Mouse (Mus musculus): Measurements from ENCODE around the gene Phldb2. TPM values are rescaled to one million over a fixed set of nuclear protein-coding genes. Genes with fewer than 3 reads are reported as not detected.

The Phldb2 gene
- polyA plus RNA-seq, 1 experiment from 2014 or later, result 31.8 TPM

DNA sequence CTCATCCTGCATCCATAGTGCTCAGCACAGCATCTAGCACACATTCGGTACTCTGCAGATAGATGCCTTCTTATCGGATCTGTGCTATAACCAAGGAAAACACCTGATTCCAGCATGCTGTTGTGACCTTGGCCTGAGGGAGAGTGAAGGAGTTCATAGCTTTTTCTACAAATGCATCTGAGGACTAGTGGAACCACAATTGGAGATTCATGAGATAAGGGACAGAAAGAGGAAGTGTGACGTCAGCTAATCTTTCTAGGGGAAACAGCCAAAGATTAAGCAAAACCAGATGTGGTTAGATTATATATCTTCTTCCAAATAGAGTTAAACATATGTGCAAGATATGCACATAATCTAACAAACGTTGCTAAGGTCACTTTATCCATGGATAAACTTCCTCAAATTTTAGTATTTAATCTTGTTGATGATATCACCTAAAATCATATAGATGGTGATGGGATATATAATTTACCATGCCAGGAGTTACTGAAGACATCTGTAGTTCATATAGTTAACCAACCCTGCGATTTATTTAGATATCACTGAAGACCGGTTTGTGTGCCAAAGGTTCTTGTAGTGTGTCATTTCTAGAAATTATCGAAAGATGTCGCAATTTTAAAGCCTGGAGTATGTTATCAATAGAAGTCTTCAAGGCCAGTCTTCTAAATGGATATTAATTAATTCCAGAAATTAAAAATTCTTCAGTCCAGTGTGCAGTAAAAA lies 11.1 kb downstream of the Phldb2 start:
- WGBS, result 71% methylated on average over 8 of the region's 8 CpGs
- Histone ChIP-seq H3K4me2 (replicated peaks) (no peak overlapping the region), H3K9ac (no peak overlapping the region), H3K27me3 (replicated peaks) (no peaks in the 10 kb centered on the region), H3K9me3 (no peaks in the 10 kb centered on the region), H3K27ac (no peak overlapping the region), H3K36me3 (no peaks in the 10 kb centered on the region), H3K4me1 (replicated peaks) (no peaks in the 10 kb centered on the region; the same call in 1 of the 2 replicates), H3K4me3 (replicated peaks) (no peak overlapping the region)
- no peak for ATAC-seq

DNA sequence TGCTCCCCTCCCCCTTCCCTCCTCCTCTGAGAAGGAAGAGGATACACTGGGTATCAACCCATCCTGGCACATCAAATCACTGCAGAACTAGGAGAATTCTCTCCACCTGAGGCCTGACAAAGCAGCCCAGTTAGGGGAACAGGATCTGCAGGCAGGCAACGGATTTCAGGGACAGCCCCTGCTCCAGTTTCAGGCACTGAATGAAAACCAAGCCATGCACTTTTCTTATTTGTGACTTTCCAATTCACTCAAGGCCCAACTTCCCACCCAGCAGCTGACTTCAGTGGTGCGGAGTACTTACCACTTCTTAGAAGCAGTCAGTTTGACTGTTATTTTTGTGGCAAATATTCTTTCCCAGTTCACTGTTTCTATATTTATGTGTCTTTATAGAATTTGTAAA lies 12.7 kb downstream of the Phldb2 start:
- Histone ChIP-seq H3K9me3 (no peaks in the 10 kb centered on the region), H3K4me2 (replicated peaks) (no peak overlapping the region), H3K9ac (no peak overlapping the region), H3K27me3 (replicated peaks) (no peaks in the 10 kb centered on the region), H3K36me3 (no peaks in the 10 kb centered on the region), H3K4me1 (replicated peaks) (no peaks in the 10 kb centered on the region; the same call in 1 of the 2 replicates), H3K27ac (no peak overlapping the region), H3K4me3 (replicated peaks) (no peak overlapping the region)
- WGBS, result 89% methylated on average over 2 of the region's 2 CpGs
- no peak for ATAC-seq

DNA sequence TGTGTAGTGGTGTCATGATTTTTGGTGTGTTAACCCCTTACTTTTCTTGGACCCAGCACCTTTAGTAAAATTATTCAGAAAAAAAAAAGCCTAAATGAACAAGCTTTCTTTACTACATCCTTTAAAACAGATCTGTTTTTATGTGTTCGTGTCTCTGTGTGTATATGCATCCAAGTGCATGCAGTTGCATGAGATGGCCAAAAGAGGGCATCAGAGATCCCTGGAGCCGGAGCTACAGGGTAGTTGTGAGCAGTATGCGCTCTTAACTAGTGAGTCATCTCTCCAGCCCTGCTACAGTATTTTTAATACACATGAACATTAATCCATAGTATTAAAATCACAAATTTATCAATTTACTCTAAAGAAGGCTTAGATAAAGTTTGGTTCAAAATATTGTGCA lies 14.0 kb downstream of the Phldb2 start:
- H3K4me1 ChIP-seq (replicated peaks), result 0 out of 2 replicates have a peak, but pooled peaks cover 3% of the 10 kb centered on the region
- ATAC-seq, result no peak
- no peak overlapping the region for H3K4me3 ChIP-seq (replicated peaks)
- no peaks in the 10 kb centered on the region for H3K27me3 ChIP-seq (replicated peaks)
- H3K4me2 ChIP-seq (replicated peaks), result no peak overlapping the region
- H3K36me3 ChIP-seq, result no peaks in the 10 kb centered on the region
- no peak overlapping the region for H3K27ac ChIP-seq
- H3K9ac ChIP-seq, result no peak overlapping the region
- WGBS, result 95% methylated on average over 3 of the region's 3 CpGs
- no peaks in the 10 kb centered on the region for H3K9me3 ChIP-seq

DNA sequence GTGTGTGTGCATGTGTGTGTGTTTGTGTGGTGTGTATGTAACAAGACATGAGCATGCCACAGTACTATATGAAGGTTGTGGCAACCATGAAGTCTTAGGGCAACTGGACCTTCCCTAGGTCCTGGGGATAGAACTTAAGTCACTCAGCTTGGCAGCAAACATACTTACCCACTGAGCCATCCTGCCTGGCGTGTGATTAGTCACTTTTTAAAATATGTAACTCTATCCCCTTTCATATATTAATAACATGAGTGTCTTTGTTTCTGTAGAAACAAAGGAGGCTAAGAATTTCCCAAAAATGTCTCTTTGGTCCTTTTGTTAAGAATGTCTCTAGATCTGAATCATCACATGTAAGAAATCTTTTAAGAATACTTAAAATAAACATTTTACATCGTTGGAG lies 16.0 kb downstream of the Phldb2 start:
- no peak overlapping the region for H3K27ac ChIP-seq
- 52% methylated on average over 2 of the region's 2 CpGs for WGBS
- H3K27me3 ChIP-seq (replicated peaks), result no peaks in the 10 kb centered on the region
- no peaks in the 10 kb centered on the region for H3K36me3 ChIP-seq
- no peak for ATAC-seq
- no peak overlapping the region for H3K4me2 ChIP-seq (replicated peaks)
- H3K4me3 ChIP-seq (replicated peaks), result no peak overlapping the region
- H3K9me3 ChIP-seq, result no peaks in the 10 kb centered on the region
- 0 out of 2 replicates have a peak, but pooled peaks cover 3% of the 10 kb centered on the region for H3K4me1 ChIP-seq (replicated peaks)
- no peak overlapping the region for H3K9ac ChIP-seq

- ATAC-seq, result peak; percentile 39; the same call in 1 of the 2 replicates
- 45% methylated on average over 2 of the region's 2 CpGs for WGBS
- Histone ChIP-seq H3K4me2 (replicated peaks) (no peak overlapping the region), H3K9ac (no peak overlapping the region), H3K4me1 (replicated peaks) (0 out of 2 replicates have a peak, but pooled peaks cover 3% of the 10 kb centered on the region), H3K9me3 (no peaks in the 10 kb centered on the region), H3K27me3 (replicated peaks) (no peaks in the 10 kb centered on the region), H3K27ac (no peak overlapping the region), H3K4me3 (replicated peaks) (no peak overlapping the region), H3K36me3 (no peaks in the 10 kb centered on the region)
Observed at GRCm38 (mm10) chr16:45936521-45936920, 16.9 kb downstream of the Phldb2 start.

DNA sequence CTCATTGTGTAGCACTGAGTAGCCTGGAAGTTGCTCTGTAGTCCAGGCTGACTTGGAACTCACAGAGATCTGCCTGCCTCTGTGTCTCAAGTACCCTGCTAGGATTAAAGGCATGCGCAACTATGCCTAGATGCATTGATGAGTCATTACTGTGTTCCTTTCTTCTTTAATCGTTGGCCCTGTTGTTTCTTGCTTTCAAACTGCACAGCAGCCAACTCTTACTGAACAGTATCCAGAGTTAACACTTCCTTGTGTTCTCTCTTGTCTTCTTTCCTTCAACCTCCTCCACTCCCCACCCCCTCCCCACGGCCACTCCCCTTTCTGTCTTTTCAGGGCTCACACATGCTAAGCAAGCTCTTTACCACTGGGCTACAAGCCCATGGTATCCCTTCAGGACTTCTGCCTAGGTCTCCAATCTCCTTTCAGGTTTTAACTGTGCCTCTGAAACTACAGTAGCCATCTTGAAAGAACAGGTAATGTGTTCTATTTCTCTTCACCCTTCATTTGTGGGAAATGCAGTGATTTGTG lies 17.4 kb downstream of the Phldb2 start:
- Histone ChIP-seq H3K27ac (no peak overlapping the region), H3K36me3 (no peaks in the 10 kb centered on the region), H3K27me3 (replicated peaks) (no peaks in the 10 kb centered on the region), H3K4me3 (replicated peaks) (no peak overlapping the region), H3K9ac (no peak overlapping the region), H3K9me3 (no peaks in the 10 kb centered on the region), H3K4me1 (replicated peaks) (0 out of 2 replicates have a peak, but pooled peaks cover 3% of the 10 kb centered on the region), H3K4me2 (replicated peaks) (no peak overlapping the region)
- 0 out of 2 replicates have a peak, but pooled peaks have one; percentile 47 for ATAC-seq
- WGBS, result 56% methylated on average over 3 of the region's 3 CpGs

DNA sequence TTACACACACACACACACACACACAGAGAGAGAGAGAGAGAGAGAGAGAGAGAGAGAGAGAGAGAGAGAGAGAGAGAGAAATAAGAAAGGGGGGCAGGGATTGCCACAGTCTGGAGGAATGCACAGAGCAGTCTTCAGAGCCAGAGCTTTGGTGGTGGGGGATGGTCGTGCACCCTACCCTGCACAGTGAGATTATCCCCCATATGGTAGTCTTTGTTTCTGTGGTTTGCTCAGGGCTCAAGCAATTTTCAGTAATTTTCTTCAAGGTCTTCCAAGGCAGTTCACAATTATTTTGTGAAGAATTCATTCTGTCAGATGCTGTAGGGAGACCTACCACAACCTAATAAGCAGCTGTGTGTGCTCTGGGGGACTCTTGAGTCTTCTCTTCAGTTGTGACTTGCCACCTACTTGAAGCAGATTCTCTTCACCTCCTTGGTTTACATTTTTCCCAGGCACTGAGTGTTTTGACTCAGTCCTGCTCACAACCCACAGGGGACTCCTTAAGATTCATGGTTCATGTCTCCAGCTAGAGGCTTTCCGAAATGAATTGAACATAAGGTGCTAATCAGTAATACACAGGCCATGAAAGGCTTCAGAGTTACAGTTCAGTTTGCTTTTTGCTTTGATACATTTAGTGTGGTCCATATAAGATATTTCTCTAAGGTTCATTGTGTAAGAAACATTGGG lies 18.5 kb downstream of the Phldb2 start:
- Histone ChIP-seq H3K4me2 (replicated peaks) (no peak overlapping the region), H3K9ac (no peak overlapping the region), H3K27ac (no peak overlapping the region), H3K36me3 (no peaks in the 10 kb centered on the region), H3K27me3 (replicated peaks) (no peaks in the 10 kb centered on the region), H3K4me3 (replicated peaks) (no peak overlapping the region), H3K4me1 (replicated peaks) (0 out of 2 replicates have a peak, but pooled peaks cover 3% of the 10 kb centered on the region), H3K9me3 (no peaks in the 10 kb centered on the region)
- 41% methylated on average over 2 of the region's 2 CpGs for WGBS
- ATAC-seq, result no peak

GRCm38 (mm10) chr16:45930308-45930707 lies 23.1 kb downstream of the Phldb2 start:
- H3K27me3 ChIP-seq (replicated peaks), result no peaks in the 10 kb centered on the region
- no peak overlapping the region for H3K4me2 ChIP-seq (replicated peaks)
- H3K36me3 ChIP-seq, result no peaks in the 10 kb centered on the region
- WGBS, result 75% methylated on average over 3 of the region's 3 CpGs
- no peak overlapping the region for H3K27ac ChIP-seq
- no peak for ATAC-seq
- H3K4me3 ChIP-seq (replicated peaks), result no peak overlapping the region
- H3K4me1 ChIP-seq (replicated peaks), result peaks cover 9% of the 10 kb centered on the region; the same call in 1 of the 2 replicates
- no peaks in the 10 kb centered on the region for H3K9me3 ChIP-seq
- no peak overlapping the region for H3K9ac ChIP-seq

GRCm38 (mm10) chr16:45928090-45928489 lies 25.3 kb downstream of the Phldb2 start:
- ATAC-seq, result no peak
- no peaks in the 10 kb centered on the region for H3K36me3 ChIP-seq
- no peak overlapping the region for H3K4me2 ChIP-seq (replicated peaks)
- 46% methylated on average over 4 of the region's 4 CpGs for WGBS
- H3K9ac ChIP-seq, result no peak overlapping the region
- no peak overlapping the region for H3K4me3 ChIP-seq (replicated peaks)
- H3K27ac ChIP-seq, result no peak overlapping the region
- H3K4me1 ChIP-seq (replicated peaks), result peaks cover 11% of the 10 kb centered on the region; the same call in 1 of the 2 replicates
- no peaks in the 10 kb centered on the region for H3K27me3 ChIP-seq (replicated peaks)
- no peaks in the 10 kb centered on the region for H3K9me3 ChIP-seq

GRCm38 (mm10) chr16:45927601-45928000 lies 25.8 kb downstream of the Phldb2 start:
- Histone ChIP-seq H3K27me3 (replicated peaks) (no peaks in the 10 kb centered on the region), H3K9me3 (no peaks in the 10 kb centered on the region), H3K9ac (no peak overlapping the region), H3K36me3 (no peaks in the 10 kb centered on the region), H3K4me1 (replicated peaks) (peaks cover 11% of the 10 kb centered on the region; the same call in 1 of the 2 replicates), H3K27ac (no peak overlapping the region), H3K4me2 (replicated peaks) (no peak overlapping the region), H3K4me3 (replicated peaks) (no peak overlapping the region)
- peak; percentile 51 for ATAC-seq
- 16% methylated on average over 3 of the region's 3 CpGs for WGBS

GRCm38 (mm10) chr16:45926875-45927274 lies 26.5 kb downstream of the Phldb2 start:
- H3K4me1 ChIP-seq (replicated peaks), result peaks cover 14% of the 10 kb centered on the region; the same call in 1 of the 2 replicates
- H3K4me2 ChIP-seq (replicated peaks), result no peak overlapping the region
- no peak overlapping the region for H3K9ac ChIP-seq
- no peak overlapping the region for H3K4me3 ChIP-seq (replicated peaks)
- no peak overlapping the region for H3K27ac ChIP-seq
- H3K36me3 ChIP-seq, result no peaks in the 10 kb centered on the region
- H3K27me3 ChIP-seq (replicated peaks), result no peaks in the 10 kb centered on the region
- ATAC-seq, result no peak
- H3K9me3 ChIP-seq, result no peaks in the 10 kb centered on the region
- 75% methylated on average over 5 of the region's 5 CpGs for WGBS

DNA sequence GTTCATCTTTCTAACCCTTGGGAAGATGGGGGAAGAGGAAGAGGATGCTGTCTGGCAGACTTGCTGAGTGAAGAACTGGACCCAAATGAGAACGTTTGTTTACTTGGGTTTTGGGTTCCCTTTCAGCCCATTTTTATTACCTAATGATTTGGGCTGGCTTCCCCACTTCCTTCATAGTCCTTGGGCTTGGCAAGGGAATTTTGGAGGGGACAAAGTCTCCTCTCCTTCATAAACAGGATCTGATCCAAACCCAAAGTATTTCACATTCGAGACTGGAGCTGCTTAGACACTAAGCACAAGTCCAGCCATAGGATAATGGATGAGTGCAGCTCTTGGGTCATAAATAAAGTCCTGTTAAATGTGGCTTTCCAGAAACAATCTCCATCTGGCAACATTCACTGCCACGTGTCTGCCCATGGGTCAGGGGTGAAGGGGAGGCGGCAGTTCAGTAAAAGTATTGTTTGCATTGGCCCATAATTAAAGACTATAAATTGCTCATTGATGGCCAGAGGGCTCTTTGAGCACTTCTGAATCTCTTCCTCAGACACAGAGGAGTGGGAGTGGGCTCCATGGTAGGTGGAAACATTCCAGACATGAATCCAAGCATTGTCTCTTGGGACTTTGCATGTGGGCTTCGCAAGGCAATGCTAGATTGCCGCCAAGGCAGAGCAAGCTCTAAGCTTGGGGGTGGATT lies 29.5 kb downstream of the Phldb2 start:
- H3K4me2 ChIP-seq (replicated peaks), result no peak overlapping the region
- 38% methylated on average over 6 of the region's 6 CpGs for WGBS
- H3K9ac ChIP-seq, result no peak overlapping the region
- peaks cover 17% of the 10 kb centered on the region; the same call in 1 of the 2 replicates for H3K4me1 ChIP-seq (replicated peaks)
- H3K4me3 ChIP-seq (replicated peaks), result no peak overlapping the region
- no peaks in the 10 kb centered on the region for H3K27me3 ChIP-seq (replicated peaks)
- no peak for ATAC-seq
- no peak overlapping the region for H3K27ac ChIP-seq
- no peaks in the 10 kb centered on the region for H3K9me3 ChIP-seq
- no peaks in the 10 kb centered on the region for H3K36me3 ChIP-seq
